Mouse (Mus musculus): ENCODE measurements around the gene Akap6.

GRCm38 (mm10) chr12:52818588-52818987 is 119.4 kb downstream of the Akap6 start:
- TF ChIP-seq CTCF (IDR thresholded peaks at IDR 0.05; ENCODE audit: low read depth) (no peak), EP300 (IDR thresholded peaks at IDR 0.05; ENCODE audit: low read depth) (no peak)
